Mouse (Mus musculus) heart, adult 2 months (tissue): Measurements from ENCODE around the gene Adgrd1. TPM values are rescaled to one million over a fixed set of nuclear protein-coding genes. Genes with fewer than 3 reads are reported as not detected.

ENCODE experiments used
- DNase-seq, 2 experiments: peaks; one replicate each; pipeline ENCODE4 v3.0.0; 2021
- H3K27ac ChIP-seq: fragments of 200-600 bp; 2 replicates; pipeline ENCODE4 v1.8.1; 2022
- H3K27me3 ChIP-seq: fragments of 200-500 bp; 2 replicates; pipeline ENCODE4 v1.6.1; 2012; ENCODE audit warnings: mild to moderate bottlenecking, low read length, inconsistent platforms, mixed read lengths; ENCODE audit not compliant: control insufficient read depth, insufficient read depth
- H3K36me3 ChIP-seq: fragments of 200-500 bp; 2 replicates; pipeline ENCODE4 v1.6.1; 2012; ENCODE audit warnings: low read length, inconsistent platforms; ENCODE audit not compliant: control insufficient read depth, insufficient read depth
- H3K4me1 ChIP-seq: fragments of 200-500 bp; 2 replicates; pipeline ENCODE4 v1.6.1; 2011; ENCODE audit warnings: low read length; ENCODE audit not compliant: control insufficient read depth, insufficient read depth
- H3K4me3 ChIP-seq: fragments of 200-600 bp; 2 replicates; pipeline ENCODE4 v1.8.1; 2022
- H3K79me2 ChIP-seq: fragments of 200-500 bp; replicated peaks from 2 replicates; pipeline ENCODE4 v1.6.1; 2012; ENCODE audit warnings: mild to moderate bottlenecking, inconsistent platforms, low read length, moderate library complexity, mixed read lengths; ENCODE audit not compliant: control insufficient read depth, insufficient read depth
- H3K9ac ChIP-seq: fragments of 200-500 bp; 2 replicates; pipeline ENCODE4 v1.6.1; 2012; ENCODE audit warnings: low read depth, mild to moderate bottlenecking, control low read depth, inconsistent platforms, low read length, mixed read lengths
- CTCF ChIP-seq: fragments of 200-600 bp; IDR thresholded peaks from 2 replicates; pipeline ENCODE4 v1.8.1; 2022; ENCODE audit warnings: antibody characterized with exemption, mild to moderate bottlenecking, moderate library complexity
- EP300 ChIP-seq: fragments of 200-500 bp; IDR thresholded peaks from 2 replicates; pipeline ENCODE4 v1.6.1; 2011; ENCODE audit warnings: low read depth, low read length, control low read depth; ENCODE audit not compliant: insufficient read depth
- POLR2A ChIP-seq: fragments of 200-500 bp; IDR thresholded peaks from 2 replicates; pipeline ENCODE4 v1.6.1; 2011; ENCODE audit warnings: mild to moderate bottlenecking, low read depth, low read length, control low read depth; ENCODE audit not compliant: insufficient read depth
- WGBS: fragments of 180-500 bp; shearing (Covaris S2); methylation state at CpG from one replicate; pipeline ENCODE4 v1.1.7; 2018; 5-methylcytosine and 5-hydroxymethylcytosine counted together
- intact Hi-C: fragments of 180-260 bp; cut with DNase I; formaldehyde crosslinking; loops from one replicate; pipeline ENCODE4 v1.15.1; 2025
- polyA plus RNA-seq: library from polyadenylated mRNA; depleted of rRNA; stranded (reverse); fragments of >200 nt; gene quantifications from 2 replicates; pipeline ENCODE4 v1.2.3, GENCODE M21; 2012
- total RNA-seq, 2 experiments: library from RNA; stranded (reverse); gene quantifications; 2 replicates each; pipeline ENCODE4 v1.2.3; 2021

Gene Adgrd1
- total and polyA plus RNA-seq, 3 experiments: 4.1 to 5.5 (median 4.8) TPM

DNA sequence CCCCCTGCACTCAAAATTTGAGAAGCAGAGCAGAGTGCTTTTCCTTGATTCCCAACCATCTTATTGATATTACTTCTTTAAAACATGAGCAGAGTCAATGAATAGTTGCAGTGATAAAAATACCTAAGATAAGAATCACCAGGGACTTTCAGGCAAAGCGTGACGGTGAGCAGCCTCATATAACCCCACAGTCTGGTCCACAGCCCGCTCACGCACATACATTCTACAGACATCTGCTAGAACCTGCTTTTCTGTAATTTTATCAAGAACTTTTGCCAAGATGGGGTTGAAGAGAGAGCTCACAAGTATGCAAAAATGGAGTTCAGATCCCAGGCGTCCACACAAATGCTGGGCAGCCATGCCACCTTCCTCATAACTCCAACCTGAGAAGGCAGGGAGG lies 40.9 kb downstream of the Adgrd1 start:
- H3K36me3 ChIP-seq: no peaks in the 10 kb centered on the region
- no peaks in the 10 kb centered on the region for H3K4me1 ChIP-seq
- H3K9ac ChIP-seq: no peak overlapping the region
- no peaks in the 10 kb centered on the region for H3K27me3 ChIP-seq
- intact Hi-C loops: no loop called here
- 74% methylated on average over 5 of the region's 5 CpGs for WGBS
- no peak overlapping the region for H3K27ac ChIP-seq
- no peak overlapping the region for H3K4me3 ChIP-seq
- no peak for TF ChIP-seq CTCF
- TF ChIP-seq EP300: no peak
- no peak for TF ChIP-seq POLR2A
- H3K79me2 ChIP-seq: no peaks in the 10 kb centered on the region
- DNase-seq: no peak

DNA sequence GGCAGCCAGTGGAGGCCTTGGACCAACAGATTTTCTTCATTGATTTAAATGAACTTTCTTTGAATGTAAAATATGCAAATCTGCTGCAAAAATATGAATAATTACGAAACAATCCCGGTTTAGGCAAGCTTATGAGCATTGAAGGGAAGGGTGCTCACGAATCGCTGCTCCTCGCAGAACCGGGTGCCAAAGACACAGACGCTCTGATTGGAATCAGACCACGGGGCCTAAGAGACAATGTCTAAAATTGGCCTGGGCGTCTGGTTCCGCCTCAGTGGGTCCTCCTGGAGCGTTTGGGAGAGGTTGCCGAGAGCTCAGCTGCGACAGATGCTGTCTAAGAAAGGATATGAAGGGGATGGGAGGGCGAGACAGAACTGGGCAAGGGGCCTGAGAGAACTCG lies 42.0 kb downstream of the Adgrd1 start:
- WGBS: 71% methylated on average over 15 of the region's 15 CpGs

DNA sequence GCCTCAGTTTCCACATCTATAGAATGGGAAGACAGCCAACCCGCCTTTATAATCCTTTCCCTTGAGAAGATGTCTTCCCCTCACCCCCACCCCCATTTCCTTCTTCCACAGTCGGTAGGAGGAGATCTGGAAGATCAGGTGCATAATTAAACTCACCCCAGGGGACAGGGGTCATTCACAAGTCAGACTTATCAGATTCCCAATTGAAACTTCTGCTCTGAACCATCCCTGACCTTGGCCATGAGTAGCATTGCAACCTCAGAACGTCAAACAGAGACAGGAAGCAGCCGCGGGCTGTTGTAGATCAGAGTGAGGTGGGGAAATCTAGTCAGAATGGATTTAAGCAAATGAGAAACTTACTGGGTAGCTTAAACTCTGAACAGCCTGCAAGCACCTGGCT lies 46.3 kb downstream of the Adgrd1 start:
- no peak for DNase-seq
- Histone ChIP-seq H3K4me3 (no peak overlapping the region), H3K36me3 (no peaks in the 10 kb centered on the region), H3K27me3 (no peaks in the 10 kb centered on the region), H3K4me1 (no peaks in the 10 kb centered on the region), H3K9ac (no peak overlapping the region), H3K27ac (no peak overlapping the region), H3K79me2 (no peaks in the 10 kb centered on the region)
- TF ChIP-seq CTCF (no peak), POLR2A (no peak), EP300 (no peak)
- intact Hi-C loops: no loop called here
- WGBS: 41% methylated on average over 5 of the region's 5 CpGs

More for the DNA sequence above, 42.0 kb downstream of the Adgrd1 start:
- TF ChIP-seq CTCF: no peak
- no peak for TF ChIP-seq POLR2A
- Histone ChIP-seq H3K27ac (no peak overlapping the region), H3K9ac (no peak overlapping the region), H3K4me1 (no peaks in the 10 kb centered on the region), H3K4me3 (no peak overlapping the region), H3K36me3 (no peaks in the 10 kb centered on the region), H3K79me2 (no peaks in the 10 kb centered on the region), H3K27me3 (no peaks in the 10 kb centered on the region)
- intact Hi-C loops: no loop called here
- DNase-seq: peak in 1 of 2 experiments; percentile 16

DNA sequence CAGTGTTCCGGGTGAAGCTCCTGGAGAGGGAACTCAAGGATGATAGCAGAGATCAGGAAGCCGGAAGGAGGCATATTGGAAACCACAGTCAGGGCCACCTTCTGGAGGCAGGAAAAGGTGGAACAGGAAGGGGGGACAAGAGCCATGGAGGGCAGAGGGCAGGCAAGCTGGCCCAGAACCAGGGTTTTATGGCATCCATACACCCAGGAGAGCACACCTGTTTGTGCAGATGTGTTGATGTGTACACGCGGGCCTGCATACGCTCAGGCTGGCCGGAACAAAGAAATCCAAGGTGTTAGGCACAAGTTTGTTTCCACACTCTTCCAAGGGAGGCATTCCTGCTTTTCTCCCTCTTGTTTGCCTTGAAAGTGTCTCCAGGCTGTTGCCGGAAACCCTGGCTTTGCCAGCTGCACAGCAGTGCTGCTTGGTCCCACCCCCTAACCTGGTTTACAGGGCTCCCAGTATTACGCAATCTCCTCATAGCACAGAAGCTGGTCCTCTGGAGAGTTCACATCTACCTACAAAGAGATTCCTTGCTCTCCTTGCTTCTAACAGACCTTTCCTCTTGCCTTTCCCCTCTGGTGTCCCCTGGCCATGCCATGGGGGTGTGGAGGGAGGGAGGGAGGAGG lies 48.9 kb downstream of the Adgrd1 start:
- intact Hi-C loops: no loop called here
- TF ChIP-seq CTCF (no peak), POLR2A (no peak), EP300 (no peak)
- WGBS: 79% methylated on average over 8 of the region's 8 CpGs
- no peak for DNase-seq
- Histone ChIP-seq H3K9ac (no peak overlapping the region), H3K79me2 (no peaks in the 10 kb centered on the region), H3K27me3 (no peaks in the 10 kb centered on the region), H3K4me1 (no peaks in the 10 kb centered on the region), H3K4me3 (no peak overlapping the region), H3K27ac (no peak overlapping the region), H3K36me3 (no peaks in the 10 kb centered on the region)

DNA sequence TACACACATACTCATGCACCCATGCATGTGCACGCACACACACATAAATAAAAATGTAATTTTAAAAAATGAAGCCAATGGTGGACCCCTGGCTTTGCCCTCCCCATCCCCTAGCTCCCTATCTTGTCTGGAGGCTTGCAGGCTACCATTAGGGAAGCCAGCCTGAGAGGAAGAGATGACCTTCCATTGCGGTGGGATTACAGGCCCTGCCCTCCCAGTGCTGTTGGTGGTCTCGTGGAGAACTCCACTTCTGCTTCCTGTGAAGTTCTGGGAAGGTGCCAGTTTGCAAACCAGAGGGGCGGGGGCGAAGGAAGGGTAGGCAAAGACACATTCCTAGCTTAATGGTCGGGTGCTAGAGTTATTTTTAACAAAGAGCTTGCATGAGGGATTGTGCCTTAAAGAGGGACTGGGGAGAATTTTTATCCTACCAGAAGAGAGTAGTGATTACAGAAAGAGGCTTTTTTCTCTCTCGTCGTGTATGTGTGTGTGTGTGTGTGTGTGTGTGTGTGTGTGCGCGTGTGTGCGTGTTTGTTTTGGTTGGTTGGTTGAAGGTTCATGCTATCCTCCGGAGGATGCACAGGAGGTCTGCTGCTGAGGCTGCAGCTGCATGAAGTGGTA lies 50.5 kb downstream of the Adgrd1 start:
- no peak overlapping the region for H3K27ac ChIP-seq
- WGBS: 52% methylated on average over 12 of the region's 12 CpGs
- no peak overlapping the region for H3K4me3 ChIP-seq
- no peak overlapping the region for H3K9ac ChIP-seq
- DNase-seq: no peak
- H3K4me1 ChIP-seq: no peaks in the 10 kb centered on the region
- H3K36me3 ChIP-seq: no peaks in the 10 kb centered on the region
- no peaks in the 10 kb centered on the region for H3K27me3 ChIP-seq
- intact Hi-C loops: no loop called here
- TF ChIP-seq POLR2A (no peak), EP300 (no peak), CTCF (no peak)
- no peaks in the 10 kb centered on the region for H3K79me2 ChIP-seq

DNA sequence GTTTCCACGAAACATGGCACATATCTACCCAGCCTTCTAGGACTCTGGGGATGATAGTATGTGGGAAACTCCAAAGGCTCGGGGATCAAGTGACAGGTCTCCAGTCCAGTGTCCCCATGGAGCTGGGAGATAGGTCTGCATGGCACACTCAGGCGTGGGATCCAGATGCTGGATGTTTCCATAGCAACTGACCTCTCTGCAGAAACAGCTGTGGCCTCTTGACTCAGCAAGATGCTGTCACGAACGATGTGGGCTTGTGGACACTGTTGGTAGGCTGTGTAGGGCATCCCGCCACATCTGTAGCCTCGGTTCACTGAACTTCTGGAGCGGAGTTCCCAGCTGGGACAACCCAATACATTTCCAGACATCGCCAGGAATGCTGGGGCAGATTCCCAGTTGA lies 51.9 kb downstream of the Adgrd1 start:
- 69% methylated on average over 9 of the region's 9 CpGs for WGBS
- intact Hi-C loops: no loop called here
- H3K27ac ChIP-seq: no peak overlapping the region
- H3K4me3 ChIP-seq: no peak overlapping the region
- TF ChIP-seq CTCF: no peak
- no peak for TF ChIP-seq POLR2A
- TF ChIP-seq EP300: no peak
- H3K79me2 ChIP-seq: no peaks in the 10 kb centered on the region
- H3K9ac ChIP-seq: no peak overlapping the region
- no peaks in the 10 kb centered on the region for H3K36me3 ChIP-seq
- H3K4me1 ChIP-seq: no peaks in the 10 kb centered on the region
- H3K27me3 ChIP-seq: no peaks in the 10 kb centered on the region
- no peak for DNase-seq
